Mouse (Mus musculus): Measurements from ENCODE around the gene Olfr536. TPM values are rescaled to one million over a fixed set of nuclear protein-coding genes. Genes with fewer than 3 reads are reported as not detected.

Gene Olfr536
- total and polyA plus RNA-seq, 3 experiments: not detected

Other genes starting within 250 kb of the Olfr536 start
- not detected in 2 replicates for gene Olfr525, start 186.5 kb downstream of the Olfr536 start, total RNA-seq (2012; rRNA removed)
- not detected in 2 replicates for gene Olfr525, start 186.5 kb downstream of the Olfr536 start, total RNA-seq (2014; rRNA removed)
- not detected in 2 replicates for gene Olfr525, start 186.5 kb downstream of the Olfr536 start, polyA plus RNA-seq (2012; ENCODE audit: insufficient read length, low read depth)
- gene Olfr527, start 173.4 kb downstream of the Olfr536 start, total RNA-seq (2012; rRNA removed): not detected in 2 replicates
- gene Olfr527, start 173.4 kb downstream of the Olfr536 start, total RNA-seq (2014; rRNA removed): not detected in 2 replicates
- not detected in 2 replicates for gene Olfr527, start 173.4 kb downstream of the Olfr536 start, polyA plus RNA-seq (2012; ENCODE audit: insufficient read length, low read depth)
- gene Olfr60, start 145.7 kb downstream of the Olfr536 start, total RNA-seq (2012; rRNA removed): not detected in 2 replicates
- not detected in 2 replicates for gene Olfr60, start 145.7 kb downstream of the Olfr536 start, total RNA-seq (2014; rRNA removed)
- gene Olfr60, start 145.7 kb downstream of the Olfr536 start, polyA plus RNA-seq (2012; ENCODE audit: insufficient read length, low read depth): not detected in 2 replicates
- gene Olfr530, start 131.1 kb downstream of the Olfr536 start, total RNA-seq (2012; rRNA removed): not detected in 2 replicates
- gene Olfr530, start 131.1 kb downstream of the Olfr536 start, total RNA-seq (2014; rRNA removed): not detected in 2 replicates
- gene Olfr530, start 131.1 kb downstream of the Olfr536 start, polyA plus RNA-seq (2012; ENCODE audit: insufficient read length, low read depth): not detected in 2 replicates
- not detected in 2 replicates for gene Olfr531, start 104.5 kb downstream of the Olfr536 start, total RNA-seq (2012; rRNA removed)
- gene Olfr531, start 104.5 kb downstream of the Olfr536 start, total RNA-seq (2014; rRNA removed): not detected in 2 replicates
- not detected in 2 replicates for gene Olfr531, start 104.5 kb downstream of the Olfr536 start, polyA plus RNA-seq (2012; ENCODE audit: insufficient read length, low read depth)
- gene Olfr532, start 85.8 kb downstream of the Olfr536 start, total RNA-seq (2012; rRNA removed): not detected in 2 replicates
- not detected in 2 replicates for gene Olfr532, start 85.8 kb downstream of the Olfr536 start, total RNA-seq (2014; rRNA removed)
- not detected in 2 replicates for gene Olfr532, start 85.8 kb downstream of the Olfr536 start, polyA plus RNA-seq (2012; ENCODE audit: insufficient read length, low read depth)
- not detected in 2 replicates for gene Olfr533, start 44.0 kb downstream of the Olfr536 start, total RNA-seq (2012; rRNA removed)
- not detected in 2 replicates for gene Olfr533, start 44.0 kb downstream of the Olfr536 start, total RNA-seq (2014; rRNA removed)
- not detected in 2 replicates for gene Olfr533, start 44.0 kb downstream of the Olfr536 start, polyA plus RNA-seq (2012; ENCODE audit: insufficient read length, low read depth)
- not detected in 2 replicates for gene Olfr535, start 23.2 kb downstream of the Olfr536 start, total RNA-seq (2012; rRNA removed)
- gene Olfr535, start 23.2 kb downstream of the Olfr536 start, total RNA-seq (2014; rRNA removed): not detected in 2 replicates
- gene Olfr535, start 23.2 kb downstream of the Olfr536 start, polyA plus RNA-seq (2012; ENCODE audit: insufficient read length, low read depth): not detected in 2 replicates
- not detected in 2 replicates for gene Olfr538, start 60.5 kb upstream of the Olfr536 start, total RNA-seq (2012; rRNA removed)
- gene Olfr538, start 60.5 kb upstream of the Olfr536 start, total RNA-seq (2014; rRNA removed): not detected in 2 replicates
- not detected in 2 replicates for gene Olfr538, start 60.5 kb upstream of the Olfr536 start, polyA plus RNA-seq (2012; ENCODE audit: insufficient read length, low read depth)
- gene Olfr46, start 93.9 kb upstream of the Olfr536 start, total RNA-seq (2012; rRNA removed): not detected in 2 replicates
- not detected in 2 replicates for gene Olfr46, start 93.9 kb upstream of the Olfr536 start, total RNA-seq (2014; rRNA removed)
- not detected in 2 replicates for gene Olfr46, start 93.9 kb upstream of the Olfr536 start, polyA plus RNA-seq (2012; ENCODE audit: insufficient read length, low read depth)
- not detected in 2 replicates for gene Olfr61, start 121.6 kb upstream of the Olfr536 start, total RNA-seq (2012; rRNA removed)
- not detected in 2 replicates for gene Olfr61, start 121.6 kb upstream of the Olfr536 start, total RNA-seq (2014; rRNA removed)
- gene Olfr61, start 121.6 kb upstream of the Olfr536 start, polyA plus RNA-seq (2012; ENCODE audit: insufficient read length, low read depth): not detected in 2 replicates
- gene Olfr53, start 139.1 kb upstream of the Olfr536 start, total RNA-seq (2012; rRNA removed): not detected in 2 replicates
- not detected in 2 replicates for gene Olfr53, start 139.1 kb upstream of the Olfr536 start, total RNA-seq (2014; rRNA removed)
- not detected in 2 replicates for gene Olfr53, start 139.1 kb upstream of the Olfr536 start, polyA plus RNA-seq (2012; ENCODE audit: insufficient read length, low read depth)
- not detected in 2 replicates for gene Olfr539, start 152.5 kb upstream of the Olfr536 start, total RNA-seq (2012; rRNA removed)
- not detected in 2 replicates for gene Olfr539, start 152.5 kb upstream of the Olfr536 start, total RNA-seq (2014; rRNA removed)
- gene Olfr539, start 152.5 kb upstream of the Olfr536 start, polyA plus RNA-seq (2012; ENCODE audit: insufficient read length, low read depth): not detected in 2 replicates
- not detected in 2 replicates for gene Olfr45, start 174.6 kb upstream of the Olfr536 start, total RNA-seq (2012; rRNA removed)
- gene Olfr45, start 174.6 kb upstream of the Olfr536 start, total RNA-seq (2014; rRNA removed): not detected in 2 replicates
- gene Olfr45, start 174.6 kb upstream of the Olfr536 start, polyA plus RNA-seq (2012; ENCODE audit: insufficient read length, low read depth): not detected in 2 replicates
- not detected in 2 replicates for gene Olfr541, start 189.9 kb upstream of the Olfr536 start, total RNA-seq (2012; rRNA removed)
- not detected in 2 replicates for gene Olfr541, start 189.9 kb upstream of the Olfr536 start, total RNA-seq (2014; rRNA removed)
- gene Olfr541, start 189.9 kb upstream of the Olfr536 start, polyA plus RNA-seq (2012; ENCODE audit: insufficient read length, low read depth): not detected in 2 replicates